Mouse (Mus musculus) embryonic fibroblast, embryonic 13.5 days (primary cell): Measurements from ENCODE around the gene Zic2.

ENCODE experiments used
- CTCF ChIP-seq: IDR thresholded peaks from 2 replicates; pipeline ENCODE4 v1.5.1; 2011; ENCODE audit warnings: mild to moderate bottlenecking, control low read depth, low read length, moderate library complexity, borderline replicate concordance; ENCODE audit not compliant: insufficient read depth
- POLR2A ChIP-seq: IDR thresholded peaks from 2 replicates; pipeline ENCODE4 v1.6.1; 2011; ENCODE audit warnings: low read depth, mild to moderate bottlenecking, control low read depth, low read length, moderate library complexity

GRCm38 (mm10) chr14:122464763-122465741 is 10.2 kb upstream of the Zic2 start, which contains the start of gene Zic5:
- TF ChIP-seq POLR2A (no peak), CTCF (no peak)
